Mouse (Mus musculus) spleen, adult 2 months (tissue): ENCODE measurements around the gene Snapc3.

Experiments
- CTCF ChIP-seq: fragments of 200-500 bp; IDR thresholded peaks from 2 replicates; pipeline ENCODE4 v1.5.1; 2011; ENCODE audit warnings: mild to moderate bottlenecking, inconsistent platforms; ENCODE audit not compliant: insufficient read depth, insufficient read length, insufficient replicate concordance; ENCODE audit errors: extremely low read depth
- POLR2A ChIP-seq: fragments of 200-500 bp; IDR thresholded peaks from 2 replicates; pipeline ENCODE4 v1.6.1; 2011; ENCODE audit warnings: low read depth, low read length, inconsistent platforms

DNA sequence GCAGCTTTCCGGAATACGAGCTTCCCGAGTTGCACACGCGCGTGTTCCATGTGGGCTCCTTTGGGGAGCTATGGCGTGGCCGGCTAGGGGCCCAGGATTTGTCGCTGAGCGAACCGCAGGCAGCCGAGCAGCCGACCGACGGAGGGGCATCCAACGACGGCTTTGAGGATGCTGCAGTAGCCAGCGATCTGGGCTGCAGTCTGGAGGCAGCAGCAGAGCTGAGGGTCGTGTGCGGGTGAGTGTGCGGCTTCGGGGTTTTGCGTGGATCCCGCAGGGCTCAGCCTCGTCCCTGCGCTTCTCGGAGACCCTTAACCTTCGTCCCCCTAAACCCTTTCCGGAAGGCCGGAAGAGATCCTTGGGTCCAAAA, 279 bp downstream of the Snapc3 start:
- TF ChIP-seq CTCF: no peak
- no peak for TF ChIP-seq POLR2A
